Mouse (Mus musculus): Measurements from ENCODE around the gene Gm7247. TPM values are rescaled to one million over a fixed set of nuclear protein-coding genes. Genes with fewer than 3 reads are reported as not detected.
"Not testable (repeated sequence)": the region's sequence is repeated elsewhere in the genome, so short reads cannot be mapped to it uniquely, and the experiment has no call there.

Gene Gm7247
- total and polyA plus RNA-seq, 3 experiments: not detected

- H3K79me2 ChIP-seq (ENCODE audit: control insufficient read depth, insufficient read depth, low read length, poor library complexity); H3K4me3 ChIP-seq (ENCODE audit: control insufficient read depth in 1 of 2, insufficient read depth in 1 of 2, low read depth in 2 of 2, low read length in 2 of 2); H3K9ac ChIP-seq (ENCODE audit: control insufficient read depth, low read depth, low read length, poor library complexity, severe bottlenecking); H3K4me1 ChIP-seq (ENCODE audit: control insufficient read depth in 1 of 2, insufficient read depth in 2 of 2, low read length in 2 of 2); H3K36me3 ChIP-seq (ENCODE audit: control insufficient read depth in 1 of 2, insufficient read depth in 2 of 2, low read length in 2 of 2); H3K27me3 ChIP-seq (ENCODE audit: control insufficient read depth in 1 of 2, insufficient read depth in 2 of 2, low read length in 2 of 2); H3K27ac ChIP-seq (ENCODE audit: control insufficient read depth, low read depth, low read length); H3K9me3 ChIP-seq (replicated peaks; ENCODE audit: insufficient read depth, low read length): not testable (repeated sequence)
- TF ChIP-seq CTCF (IDR thresholded peaks at IDR 0.05 in 2 of 3, conservative IDR thresholded peaks at IDR 0.05 in 1 of 3; ENCODE audit: control insufficient read depth in 1 of 3, insufficient read depth in 1 of 3, low read depth in 2 of 3, low read length in 3 of 3, poor library complexity in 1 of 3, severe bottlenecking in 1 of 3): peak in 1 of 3 experiments; percentile 6; a peak in 1 of 6 replicates
- DNase-seq (ENCODE audit: low read depth, low spot score): peak; percentile 13
Observed at GRCm38 (mm10) chr14:51480278-51480677, 118.7 kb downstream of the Gm7247 start.

DNA sequence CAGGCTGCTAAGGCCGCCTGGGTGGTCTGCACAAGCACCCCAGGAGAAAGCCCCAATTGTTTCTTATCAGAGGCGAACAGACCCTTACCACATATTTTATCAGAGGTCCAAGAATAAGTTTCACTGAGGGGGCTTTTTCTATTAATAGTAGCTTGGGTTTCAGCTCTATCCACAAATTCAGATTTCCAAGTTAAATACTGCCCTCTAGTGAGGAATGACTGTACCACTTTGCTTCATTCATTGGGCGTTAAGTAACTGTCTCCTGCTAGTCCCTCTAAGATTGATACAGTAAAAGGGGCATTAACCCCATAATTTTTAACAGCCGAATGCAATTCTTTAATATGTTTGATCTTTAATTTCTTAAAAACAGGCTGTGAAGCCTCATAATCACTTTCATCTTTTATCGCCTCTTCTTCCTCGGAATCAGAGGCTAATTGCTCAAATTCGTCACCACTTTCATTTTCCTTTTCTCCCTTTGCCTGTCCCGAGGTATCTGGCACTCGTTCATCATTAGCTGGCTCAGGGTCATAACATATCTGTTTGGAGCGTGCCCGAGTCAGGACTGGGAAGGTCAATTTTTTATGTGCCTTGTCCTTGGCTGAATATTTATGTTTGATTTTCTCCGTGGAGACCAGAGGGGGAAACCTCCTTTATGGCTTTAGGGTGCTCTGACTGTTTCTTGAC, 119.9 kb downstream of the Gm7247 start:
- H3K9me3 ChIP-seq (replicated peaks; ENCODE audit: insufficient read depth, low read length); H3K36me3 ChIP-seq (ENCODE audit: control insufficient read depth in 1 of 2, insufficient read depth in 2 of 2, low read length in 2 of 2); H3K4me1 ChIP-seq (ENCODE audit: control insufficient read depth in 1 of 2, insufficient read depth in 2 of 2, low read length in 2 of 2); H3K27me3 ChIP-seq (ENCODE audit: control insufficient read depth in 1 of 2, insufficient read depth in 2 of 2, low read length in 2 of 2); H3K9ac ChIP-seq (ENCODE audit: control insufficient read depth, low read depth, low read length, poor library complexity, severe bottlenecking); H3K27ac ChIP-seq (ENCODE audit: control insufficient read depth, low read depth, low read length); H3K79me2 ChIP-seq (ENCODE audit: control insufficient read depth, insufficient read depth, low read length, poor library complexity): not testable (repeated sequence)
- TF ChIP-seq RAD21 (IDR thresholded peaks at IDR 0.05; ENCODE audit: low read depth, low read length): peak; percentile 17; the same call in 1 of the 2 replicates
- TF ChIP-seq CTCF (IDR thresholded peaks at IDR 0.05 in 2 of 3, conservative IDR thresholded peaks at IDR 0.05 in 1 of 3; ENCODE audit: control insufficient read depth in 1 of 3, insufficient read depth in 1 of 3, low read depth in 2 of 3, low read length in 3 of 3, poor library complexity in 1 of 3, severe bottlenecking in 1 of 3): peak in 2 of 3 experiments; percentile 12 to 37; a peak in 3 of 6 replicates
- peak; percentile 37 for DNase-seq (ENCODE audit: low read depth, low spot score)
- H3K4me3 ChIP-seq (ENCODE audit: control insufficient read depth in 1 of 2, insufficient read depth in 1 of 2, low read depth in 2 of 2, low read length in 2 of 2): peak overlapping the region; percentile 5 to 44

DNA sequence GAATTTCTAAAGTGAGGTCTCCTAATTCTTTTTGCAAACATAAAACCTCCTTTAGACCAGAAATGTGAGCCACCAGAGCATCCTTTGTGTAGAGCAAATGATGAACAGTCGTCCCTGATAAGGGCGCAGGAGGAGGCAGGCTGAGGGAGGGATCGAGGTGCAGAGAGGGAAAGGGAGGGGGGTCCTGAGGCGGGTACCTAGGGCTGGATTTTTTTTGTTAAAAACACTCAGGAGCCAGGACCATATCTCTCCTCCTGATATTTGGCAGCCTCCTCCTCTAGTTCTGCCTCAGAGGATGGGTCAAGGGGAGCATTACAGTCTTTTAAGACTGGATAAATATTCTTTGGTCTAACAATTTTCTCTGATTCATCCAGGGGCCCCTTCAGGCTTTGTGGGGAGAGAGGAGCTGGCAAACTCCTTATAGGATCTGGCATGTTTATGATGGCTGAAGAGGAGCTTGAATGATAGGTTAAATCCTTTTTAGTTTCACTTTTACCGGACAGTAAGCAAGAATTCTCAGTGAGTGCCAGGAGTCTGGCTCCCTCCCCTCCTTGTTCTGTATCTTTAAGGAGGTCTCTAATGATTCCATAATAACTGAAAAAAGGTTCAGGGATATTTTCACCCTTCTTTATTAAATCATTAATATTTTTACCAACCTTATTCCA, 120.6 kb downstream of the Gm7247 start:
- Histone ChIP-seq H3K79me2 (ENCODE audit: control insufficient read depth, insufficient read depth, low read length, poor library complexity) (no peaks in the 10 kb centered on the region), H3K4me1 (ENCODE audit: control insufficient read depth in 1 of 2, insufficient read depth in 2 of 2, low read length in 2 of 2) (no peaks in the 10 kb centered on the region; a peak in 1 of 4 replicates), H3K36me3 (ENCODE audit: control insufficient read depth in 1 of 2, insufficient read depth in 2 of 2, low read length in 2 of 2) (no peaks in the 10 kb centered on the region), H3K9me3 (replicated peaks; ENCODE audit: insufficient read depth, low read length) (no peaks in the 10 kb centered on the region), H3K27me3 (ENCODE audit: control insufficient read depth in 1 of 2, insufficient read depth in 2 of 2, low read length in 2 of 2) (no peaks in the 10 kb centered on the region), H3K27ac (ENCODE audit: control insufficient read depth, low read depth, low read length) (no peak overlapping the region), H3K9ac (ENCODE audit: control insufficient read depth, low read depth, low read length, poor library complexity, severe bottlenecking) (no peak overlapping the region), H3K4me3 (ENCODE audit: control insufficient read depth in 1 of 2, insufficient read depth in 1 of 2, low read depth in 2 of 2, low read length in 2 of 2) (peak overlapping the region; percentile 51 to 66)
- TF ChIP-seq SMC3 (IDR thresholded peaks at IDR 0.05; ENCODE audit: low read depth, low read length) (no peak), KAT2A (conservative IDR thresholded peaks at IDR 0.05; ENCODE audit: low read depth, low read length) (no peak), MAFK (IDR thresholded peaks at IDR 0.05; ENCODE audit: borderline replicate concordance, low read depth, low read length) (no peak), TCF12 (IDR thresholded peaks at IDR 0.05; ENCODE audit: low read depth, low read length) (no peak), TBP (IDR thresholded peaks at IDR 0.05; ENCODE audit: low read depth, low read length) (no peak), MXI1 (IDR thresholded peaks at IDR 0.05; ENCODE audit: low read depth, low read length) (no peak), POLR2A (IDR thresholded peaks at IDR 0.05; ENCODE audit: control insufficient read depth in 1 of 2, insufficient read depth in 1 of 2, low read depth in 1 of 2, low read length in 2 of 2, poor library complexity in 1 of 2) (no peak), POLR2AphosphoS2 (IDR thresholded peaks at IDR 0.05; ENCODE audit: low read length) (no peak), EP300 (IDR thresholded peaks at IDR 0.05; ENCODE audit: low read depth in 1 of 2, low read length in 2 of 2) (no peak)
- DNase-seq (ENCODE audit: low read depth, low spot score): peak; percentile 7

DNA sequence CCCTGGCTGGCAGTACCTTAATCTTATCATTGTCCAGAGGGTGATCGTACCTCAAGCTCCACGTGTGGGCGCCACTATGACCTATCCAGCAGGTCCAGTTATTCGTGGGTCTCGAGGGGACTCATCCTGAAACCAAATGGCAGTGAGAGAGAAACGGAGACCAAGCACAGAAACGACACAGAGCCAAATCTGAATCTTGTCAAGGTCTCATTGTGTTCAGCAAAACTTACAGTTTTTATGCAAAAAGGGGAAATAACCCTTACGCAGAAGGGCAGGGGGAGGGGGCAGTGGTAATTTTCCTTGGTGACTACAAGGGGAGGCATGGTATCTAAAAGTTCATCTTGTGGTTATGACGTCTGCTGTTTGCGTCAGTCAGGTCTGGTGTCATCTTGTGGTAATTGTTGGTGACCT, 121.4 kb downstream of the Gm7247 start:
- not testable (repeated sequence) for H3K27ac ChIP-seq (ENCODE audit: control insufficient read depth, low read depth, low read length); H3K27me3 ChIP-seq (ENCODE audit: control insufficient read depth in 1 of 2, insufficient read depth in 2 of 2, low read length in 2 of 2); H3K4me1 ChIP-seq (ENCODE audit: control insufficient read depth in 1 of 2, insufficient read depth in 2 of 2, low read length in 2 of 2); H3K79me2 ChIP-seq (ENCODE audit: control insufficient read depth, insufficient read depth, low read length, poor library complexity); H3K9me3 ChIP-seq (replicated peaks; ENCODE audit: insufficient read depth, low read length); H3K36me3 ChIP-seq (ENCODE audit: control insufficient read depth in 1 of 2, insufficient read depth in 2 of 2, low read length in 2 of 2); H3K9ac ChIP-seq (ENCODE audit: control insufficient read depth, low read depth, low read length, poor library complexity, severe bottlenecking)
- peak overlapping the region; percentile 44 to 66 for H3K4me3 ChIP-seq (ENCODE audit: control insufficient read depth in 1 of 2, insufficient read depth in 1 of 2, low read depth in 2 of 2, low read length in 2 of 2)
- DNase-seq (ENCODE audit: low read depth, low spot score): peak; percentile 19

Measured in MEL (cell line).